Mouse (Mus musculus) bone marrow, adult 2 months (tissue): ENCODE results near the gene Zfp689. TPM values are rescaled to one million over a fixed set of nuclear protein-coding genes. Genes with fewer than 3 reads are reported as not detected.
"Not testable (repeated sequence)": the region's sequence is repeated elsewhere in the genome, so short reads cannot be mapped to it uniquely, and the experiment has no call there.

Experiments used
- H3K27ac ChIP-seq: fragments of 200-500 bp; 2 replicates; pipeline ENCODE4 v1.5.1; 2012; ENCODE audit warnings: low read depth, mild to moderate bottlenecking, control low read depth, inconsistent platforms, low read length; ENCODE audit not compliant: control insufficient read depth, poor library complexity, insufficient read depth
- H3K4me1 ChIP-seq: fragments of 200-500 bp; 2 replicates; pipeline ENCODE4 v1.6.1; 2011; ENCODE audit warnings: low read length; ENCODE audit not compliant: control insufficient read depth, insufficient read depth
- H3K4me3 ChIP-seq: fragments of 200-500 bp; replicated peaks from 2 replicates; pipeline ENCODE3; 2011; ENCODE audit warnings: mild to moderate bottlenecking, low read depth, low read length, control low read depth; ENCODE audit not compliant: control insufficient read depth
- CTCF ChIP-seq: fragments of 200-500 bp; IDR thresholded peaks from 2 replicates; pipeline ENCODE4 v1.5.1; 2011; ENCODE audit warnings: low read length, control low read depth; ENCODE audit not compliant: control insufficient read depth, insufficient read depth
- POLR2A ChIP-seq: fragments of 200-500 bp; IDR thresholded peaks from 2 replicates; pipeline ENCODE4 v1.6.1; 2011; ENCODE audit warnings: low read depth, mild to moderate bottlenecking, control low read depth, low read length, borderline replicate concordance; ENCODE audit not compliant: control insufficient read depth
- WGBS: fragments of 180-500 bp; shearing (Covaris S2); methylation state at CpG from one replicate; pipeline ENCODE4 v1.1.7; 2018; 5-methylcytosine and 5-hydroxymethylcytosine counted together
- polyA plus RNA-seq: library from polyadenylated mRNA; stranded (reverse); fragments of >200 nt; gene quantifications from 2 replicates; pipeline ENCODE4 v1.2.4, GENCODE M21; 2011; ENCODE audit warnings: low replicate concordance; ENCODE audit not compliant: missing spikeins, insufficient read depth, insufficient read length

Zfp689 gene
- polyA plus RNA-seq, result 2.0 and 3.1 TPM in 2 replicates

DNA sequence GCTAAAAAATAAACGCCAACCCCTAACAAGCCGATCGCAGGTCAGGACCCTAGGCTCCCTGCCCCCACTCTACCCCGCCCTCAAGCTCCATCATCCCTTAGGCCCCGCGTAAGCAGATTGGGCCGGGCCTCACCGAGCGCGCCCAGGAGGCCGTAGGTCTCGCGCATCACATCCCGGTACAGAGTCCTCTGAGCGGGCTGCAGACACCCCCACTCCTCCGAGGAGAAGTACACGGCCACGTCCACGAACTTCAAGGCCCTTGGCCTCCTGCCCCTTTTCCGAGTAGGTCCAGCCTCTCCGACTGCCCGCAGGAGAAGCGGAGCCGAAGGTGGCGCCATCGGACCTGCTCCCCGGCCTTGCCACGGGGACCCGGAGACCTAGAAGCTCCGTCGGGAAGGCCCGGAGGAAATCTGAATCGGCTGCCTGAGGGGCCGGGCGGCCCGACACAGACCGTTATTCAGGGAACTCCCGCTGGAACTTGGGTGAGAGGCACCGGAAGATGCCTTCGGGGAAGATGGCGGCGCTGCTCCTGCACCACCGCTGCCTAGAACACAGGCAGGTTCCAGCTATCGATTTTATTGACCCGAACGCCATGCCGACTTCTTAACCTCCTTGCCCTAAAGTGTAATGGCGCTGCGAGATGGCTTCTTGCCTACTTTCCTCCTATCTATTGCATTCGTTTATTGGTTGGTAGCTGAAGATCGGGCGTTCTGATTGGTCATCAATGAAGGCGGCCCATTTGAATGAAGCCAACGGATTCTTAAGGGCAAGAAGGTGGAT lies at the start of gene Zfp689:
Zfp689 (minus strand) TSS at position 638 of the 780 bp plus-strand sequence.
- Histone ChIP-seq H3K4me3 (peak within 1 kb of the TSS; percentile 99), H3K4me1 (no peaks in the 10 kb centered on the region; the same call in 1 of the 2 replicates), H3K27ac (peak within 1 kb of the TSS; percentile 90)
- TF ChIP-seq CTCF (0 out of 2 replicates have a peak, but pooled peaks have one; percentile 0), POLR2A (peak; percentile 51)
- WGBS, result under 1% methylated on average over 54 of the region's 54 CpGs

DNA sequence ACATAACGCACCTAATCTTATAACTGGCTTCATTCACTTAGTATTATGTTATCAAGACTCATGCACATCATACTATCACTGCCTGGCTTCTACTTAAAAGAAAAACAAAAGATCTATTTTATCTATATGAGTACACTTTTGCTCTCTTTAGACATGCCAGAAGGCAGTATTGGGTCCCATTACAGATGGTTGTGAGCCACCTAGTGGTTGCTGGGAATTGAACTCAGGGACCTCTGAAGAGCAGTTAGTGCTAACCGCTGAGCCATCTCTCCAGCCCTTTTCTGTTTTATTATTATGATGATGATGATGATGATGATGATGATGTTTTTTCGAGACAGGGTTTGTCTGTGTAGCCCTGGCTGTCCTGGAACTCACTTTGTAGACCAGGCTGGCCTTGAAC lies 49.4 kb upstream of the Zfp689 start:
- no peak overlapping the region for H3K4me3 ChIP-seq
- 32% methylated on average over 3 of the region's 3 CpGs for WGBS
- H3K4me1 ChIP-seq, result no peaks in the 10 kb centered on the region
- TF ChIP-seq POLR2A (no peak), CTCF (peak; percentile 36; the same call in 1 of the 2 replicates)
- no peak overlapping the region for H3K27ac ChIP-seq

DNA sequence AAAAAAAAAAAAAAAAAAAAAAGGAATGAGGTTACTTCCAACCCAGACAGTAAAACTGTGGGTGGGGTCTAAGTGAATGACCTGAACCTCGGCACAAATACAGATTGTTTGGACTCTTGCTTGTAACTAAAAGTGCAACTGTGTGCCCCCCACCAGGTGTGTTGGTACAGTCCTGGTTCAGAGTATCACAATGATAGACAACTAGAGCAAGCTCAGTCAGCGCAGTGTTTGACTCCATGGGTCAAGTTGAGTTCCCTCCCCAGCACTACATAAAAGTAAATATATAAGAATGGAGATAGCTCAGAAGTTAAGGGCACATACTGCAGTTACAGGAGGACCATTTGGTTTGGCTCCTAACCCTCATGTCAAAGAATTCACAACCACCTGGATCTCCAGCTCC lies 48.4 kb upstream of the Zfp689 start:
- no peak for TF ChIP-seq CTCF
- Histone ChIP-seq H3K4me3 (no peak overlapping the region), H3K27ac (no peak overlapping the region), H3K4me1 (no peaks in the 10 kb centered on the region)
- 81% methylated on average over 2 of the region's 2 CpGs for WGBS

GRCm38 (mm10) chr7:127494648-127495047 lies 45.7 kb upstream of the Zfp689 start:
- H3K4me3 ChIP-seq, result no peak overlapping the region
- H3K27ac ChIP-seq, result no peak overlapping the region
- TF ChIP-seq POLR2A (no peak), CTCF (no peak)
- no peaks in the 10 kb centered on the region for H3K4me1 ChIP-seq

- Histone ChIP-seq H3K4me3 (no peak overlapping the region), H3K27ac (no peak overlapping the region), H3K4me1 (no peaks in the 10 kb centered on the region)
- 85% methylated on average over 3 of the region's 3 CpGs for WGBS
- no peak for TF ChIP-seq CTCF
- no peak for TF ChIP-seq POLR2A
Observed at GRCm38 (mm10) chr7:127491846-127492245, 42.9 kb upstream of the Zfp689 start.

DNA sequence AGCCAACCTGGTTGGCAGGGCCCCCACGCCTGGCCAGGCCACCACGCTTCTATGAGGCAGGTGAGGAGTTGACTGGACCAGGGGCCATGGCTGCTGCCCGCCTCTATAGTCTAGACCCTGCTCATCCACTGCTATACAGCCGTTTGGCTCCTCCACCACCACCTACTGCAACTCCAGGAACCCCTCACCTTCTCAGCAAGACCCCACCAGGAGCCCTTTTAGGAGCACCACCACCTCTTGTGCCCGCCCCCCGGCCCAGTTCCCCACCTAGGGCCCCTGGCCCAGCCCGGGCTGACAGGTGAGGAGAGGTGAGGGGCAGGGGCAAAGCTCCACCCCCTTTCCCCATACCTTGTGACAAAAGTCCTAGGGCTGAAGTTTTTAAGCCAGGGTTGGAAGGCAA lies 41.0 kb upstream of the Zfp689 start:
- TF ChIP-seq CTCF (no peak), POLR2A (no peak)
- 91% methylated on average over 7 of the region's 7 CpGs for WGBS
- no peaks in the 10 kb centered on the region for H3K4me1 ChIP-seq

GRCm38 (mm10) chr7:127488364-127488763 lies 39.4 kb upstream of the Zfp689 start:
- H3K4me1 ChIP-seq, H3K27ac ChIP-seq, H3K4me3 ChIP-seq: not testable (repeated sequence)
- WGBS, result 60% methylated on average over 4 of the region's 5 CpGs

More for the DNA sequence above, 41.0 kb upstream of the Zfp689 start:
- Histone ChIP-seq H3K27ac (no peak overlapping the region), H3K4me3 (no peak overlapping the region)

- no peaks in the 10 kb centered on the region for H3K4me1 ChIP-seq
- 87% methylated on average over 5 of the region's 5 CpGs for WGBS
Observed at GRCm38 (mm10) chr7:127485416-127485815, 36.5 kb upstream of the Zfp689 start.

More at GRCm38 (mm10) chr7:127485416-127485815, 36.5 kb upstream of the Zfp689 start:
- no peak overlapping the region for H3K4me3 ChIP-seq
- TF ChIP-seq CTCF (no peak), POLR2A (no peak)
- H3K27ac ChIP-seq, result no peak overlapping the region
